Mouse (Mus musculus): Measurements from ENCODE around the gene Gm8271. TPM values are rescaled to one million over a fixed set of nuclear protein-coding genes. Genes with fewer than 3 reads are reported as not detected.
"Not testable (repeated sequence)": the region's sequence is repeated elsewhere in the genome, so short reads cannot be mapped to it uniquely, and the experiment has no call there.

The Gm8271 gene
- polyA plus RNA-seq (2012; rRNA removed) = not detected in 2 replicates

- H3K4me3 ChIP-seq (ENCODE audit: control insufficient read depth, low read depth, low read length); H3K36me3 ChIP-seq (ENCODE audit: control insufficient read depth, insufficient read depth, low read length); H3K27me3 ChIP-seq (ENCODE audit: control insufficient read depth, insufficient read depth, low read length); H3K4me1 ChIP-seq (ENCODE audit: control insufficient read depth, insufficient read depth, low read length); H3K27ac ChIP-seq (ENCODE audit: control insufficient read depth, insufficient read depth, low read depth, low read length): not testable (repeated sequence)
Observed at GRCm38 (mm10) chr14:5185493-5185892, at the start of gene Gm8271. TSS of gene Gm8271 (plus strand) at chr14:5185793.

- not testable (repeated sequence) for H3K27me3 ChIP-seq (ENCODE audit: control insufficient read depth, insufficient read depth, low read length); H3K4me1 ChIP-seq (ENCODE audit: control insufficient read depth, insufficient read depth, low read length); H3K4me3 ChIP-seq (ENCODE audit: control insufficient read depth, low read depth, low read length); H3K27ac ChIP-seq (ENCODE audit: control insufficient read depth, insufficient read depth, low read depth, low read length); H3K36me3 ChIP-seq (ENCODE audit: control insufficient read depth, insufficient read depth, low read length)
Observed at GRCm38 (mm10) chr14:5164235-5164634, 21.4 kb upstream of the Gm8271 start, which contains the start of gene Gm3317. TSS of gene Gm3317 (plus strand) at chr14:5164535.

Other genes with a start within 250 kb of the Gm8271 start
- 13.7 and 18.9 TPM in 2 replicates for gene Gm8297, start 201.9 kb upstream of the Gm8271 start, polyA plus RNA-seq (2012; rRNA removed)
- gene Gm3298, start 169.9 kb upstream of the Gm8271 start, polyA plus RNA-seq (2012; rRNA removed) = 0.23 TPM in 1 of 2 replicates, not detected in the other
- 0.60 and 0.65 TPM in 2 replicates for gene 4930555G01Rik, start 135.2 kb upstream of the Gm8271 start, polyA plus RNA-seq (2012; rRNA removed)
- 0.42 and 0.62 TPM in 2 replicates for gene Gm8281, start 114.8 kb upstream of the Gm8271 start, polyA plus RNA-seq (2012; rRNA removed)
- gene Gm8279, start 54.3 kb upstream of the Gm8271 start, polyA plus RNA-seq (2012; rRNA removed) = 12.9 and 13.5 TPM in 2 replicates
- gene Gm3317, start 21.3 kb upstream of the Gm8271 start, polyA plus RNA-seq (2012; rRNA removed) = not detected in 2 replicates
- gene Gm3526, start 74.8 kb downstream of the Gm8271 start, polyA plus RNA-seq (2012; rRNA removed) = 1.6 and 1.9 TPM in 2 replicates
- gene Gm3542, start 149.1 kb downstream of the Gm8271 start, polyA plus RNA-seq (2012; rRNA removed) = 0.94 and 1.3 TPM in 2 replicates
- gene Gm3500, start 203.3 kb downstream of the Gm8271 start, polyA plus RNA-seq (2012; rRNA removed) = 0.05 and 0.23 TPM in 2 replicates

Measured in testis, adult 2 months (tissue).